Mouse (Mus musculus): ENCODE results near the gene Sema6d. TPM values are rescaled to one million over a fixed set of nuclear protein-coding genes. Genes with fewer than 3 reads are reported as not detected.

Sema6d gene
- polyA plus RNA-seq, 1 experiment from 2014 or later = 41.3 TPM

GRCm38 (mm10) chr2:124293601-124294000 lies 203.8 kb downstream of the Sema6d start:
- 88% methylated on average over 2 of the region's 2 CpGs for WGBS
- H3K4me1 ChIP-seq (ENCODE audit: control insufficient read depth, insufficient read depth, low read depth, low read length) = no peaks in the 10 kb centered on the region
- no peak overlapping the region for H3K4me3 ChIP-seq (ENCODE audit: low read length)
- no peaks in the 10 kb centered on the region for H3K9me3 ChIP-seq (ENCODE audit: control insufficient read depth, low read length)
- ATAC-seq = no peak
- H3K27ac ChIP-seq (ENCODE audit: low read depth, low read length) = no peak overlapping the region
- H3K4me2 ChIP-seq (ENCODE audit: low read length) = no peak overlapping the region
- no peaks in the 10 kb centered on the region for H3K27me3 ChIP-seq (replicated peaks; ENCODE audit: control insufficient read depth, insufficient read depth, low read length)
- no peak overlapping the region for H3K9ac ChIP-seq (ENCODE audit: low read depth, low read length)
- no peaks in the 10 kb centered on the region for H3K36me3 ChIP-seq (ENCODE audit: control insufficient read depth, insufficient read depth, low read length)

- Histone ChIP-seq H3K9me3 (ENCODE audit: control insufficient read depth, low read length) (no peaks in the 10 kb centered on the region), H3K9ac (ENCODE audit: low read depth, low read length) (no peak overlapping the region), H3K4me1 (ENCODE audit: control insufficient read depth, insufficient read depth, low read depth, low read length) (no peaks in the 10 kb centered on the region), H3K27ac (ENCODE audit: low read depth, low read length) (no peak overlapping the region), H3K36me3 (ENCODE audit: control insufficient read depth, insufficient read depth, low read length) (no peaks in the 10 kb centered on the region), H3K4me2 (ENCODE audit: low read length) (no peak overlapping the region), H3K27me3 (replicated peaks; ENCODE audit: control insufficient read depth, insufficient read depth, low read length) (no peaks in the 10 kb centered on the region), H3K4me3 (ENCODE audit: low read length) (no peak overlapping the region)
- ATAC-seq = no peak
- WGBS = 41% methylated on average over 5 of the region's 5 CpGs
Observed at GRCm38 (mm10) chr2:124298351-124298750, 208.6 kb downstream of the Sema6d start.

GRCm38 (mm10) chr2:124298872-124299271 lies 209.1 kb downstream of the Sema6d start:
- 39% methylated on average over 1 of the region's 1 CpGs for WGBS
- H3K4me3 ChIP-seq (ENCODE audit: low read length) = no peak overlapping the region
- no peaks in the 10 kb centered on the region for H3K9me3 ChIP-seq (ENCODE audit: control insufficient read depth, low read length)
- no peak overlapping the region for H3K4me2 ChIP-seq (ENCODE audit: low read length)
- H3K36me3 ChIP-seq (ENCODE audit: control insufficient read depth, insufficient read depth, low read length) = no peaks in the 10 kb centered on the region
- H3K27me3 ChIP-seq (replicated peaks; ENCODE audit: control insufficient read depth, insufficient read depth, low read length) = no peaks in the 10 kb centered on the region
- H3K9ac ChIP-seq (ENCODE audit: low read depth, low read length) = no peak overlapping the region
- H3K4me1 ChIP-seq (ENCODE audit: control insufficient read depth, insufficient read depth, low read depth, low read length) = no peaks in the 10 kb centered on the region
- H3K27ac ChIP-seq (ENCODE audit: low read depth, low read length) = no peak overlapping the region
- ATAC-seq = no peak

GRCm38 (mm10) chr2:124308605-124309004 lies 218.8 kb downstream of the Sema6d start:
- no peaks in the 10 kb centered on the region for H3K36me3 ChIP-seq (ENCODE audit: control insufficient read depth, insufficient read depth, low read length)
- H3K9ac ChIP-seq (ENCODE audit: low read depth, low read length) = no peak overlapping the region
- H3K4me2 ChIP-seq (ENCODE audit: low read length) = no peak overlapping the region
- no peak overlapping the region for H3K4me3 ChIP-seq (ENCODE audit: low read length)
- H3K4me1 ChIP-seq (ENCODE audit: control insufficient read depth, insufficient read depth, low read depth, low read length) = no peaks in the 10 kb centered on the region
- no peaks in the 10 kb centered on the region for H3K27me3 ChIP-seq (replicated peaks; ENCODE audit: control insufficient read depth, insufficient read depth, low read length)
- WGBS = 60% methylated on average over 2 of the region's 2 CpGs
- ATAC-seq = no peak
- H3K9me3 ChIP-seq (ENCODE audit: control insufficient read depth, low read length) = no peaks in the 10 kb centered on the region
- H3K27ac ChIP-seq (ENCODE audit: low read depth, low read length) = no peak overlapping the region

GRCm38 (mm10) chr2:124309361-124310128 lies 219.8 kb downstream of the Sema6d start:
- no peaks in the 10 kb centered on the region for H3K27me3 ChIP-seq (replicated peaks; ENCODE audit: control insufficient read depth, insufficient read depth, low read length)
- ATAC-seq = peak; percentile 37; the same call in 1 of the 2 replicates
- no peak overlapping the region for H3K27ac ChIP-seq (ENCODE audit: low read depth, low read length)
- H3K4me1 ChIP-seq (ENCODE audit: control insufficient read depth, insufficient read depth, low read depth, low read length) = no peaks in the 10 kb centered on the region
- 92% methylated on average over 6 of the region's 6 CpGs for WGBS
- no peak overlapping the region for H3K4me3 ChIP-seq (ENCODE audit: low read length)
- no peaks in the 10 kb centered on the region for H3K9me3 ChIP-seq (ENCODE audit: control insufficient read depth, low read length)
- H3K4me2 ChIP-seq (ENCODE audit: low read length) = no peak overlapping the region
- no peak overlapping the region for H3K9ac ChIP-seq (ENCODE audit: low read depth, low read length)
- H3K36me3 ChIP-seq (ENCODE audit: control insufficient read depth, insufficient read depth, low read length) = no peaks in the 10 kb centered on the region

GRCm38 (mm10) chr2:124322528-124323215 lies 232.9 kb downstream of the Sema6d start:
- no peak overlapping the region for H3K4me3 ChIP-seq (ENCODE audit: low read length)

GRCm38 (mm10) chr2:124324107-124324724 lies 234.4 kb downstream of the Sema6d start:
- 89% methylated on average over 6 of the region's 6 CpGs for WGBS
- no peak for ATAC-seq
- no peaks in the 10 kb centered on the region for H3K27me3 ChIP-seq (replicated peaks; ENCODE audit: control insufficient read depth, insufficient read depth, low read length)

More at GRCm38 (mm10) chr2:124322528-124323215, 232.9 kb downstream of the Sema6d start:
- H3K27ac ChIP-seq (ENCODE audit: low read depth, low read length) = no peak overlapping the region
- no peaks in the 10 kb centered on the region for H3K36me3 ChIP-seq (ENCODE audit: control insufficient read depth, insufficient read depth, low read length)
- no peaks in the 10 kb centered on the region for H3K27me3 ChIP-seq (replicated peaks; ENCODE audit: control insufficient read depth, insufficient read depth, low read length)
- 86% methylated on average over 5 of the region's 5 CpGs for WGBS
- H3K9ac ChIP-seq (ENCODE audit: low read depth, low read length) = no peak overlapping the region
- H3K9me3 ChIP-seq (ENCODE audit: control insufficient read depth, low read length) = no peaks in the 10 kb centered on the region
- H3K4me2 ChIP-seq (ENCODE audit: low read length) = no peak overlapping the region
- ATAC-seq = no peak
- H3K4me1 ChIP-seq (ENCODE audit: control insufficient read depth, insufficient read depth, low read depth, low read length) = no peaks in the 10 kb centered on the region

GRCm38 (mm10) chr2:124329473-124330130 lies 239.8 kb downstream of the Sema6d start:
- no peak for ATAC-seq
- H3K4me2 ChIP-seq (ENCODE audit: low read length) = no peak overlapping the region
- H3K36me3 ChIP-seq (ENCODE audit: control insufficient read depth, insufficient read depth, low read length) = no peaks in the 10 kb centered on the region
- no peaks in the 10 kb centered on the region for H3K4me1 ChIP-seq (ENCODE audit: control insufficient read depth, insufficient read depth, low read depth, low read length)
- no peak overlapping the region for H3K9ac ChIP-seq (ENCODE audit: low read depth, low read length)
- no peaks in the 10 kb centered on the region for H3K27me3 ChIP-seq (replicated peaks; ENCODE audit: control insufficient read depth, insufficient read depth, low read length)
- no peak overlapping the region for H3K27ac ChIP-seq (ENCODE audit: low read depth, low read length)
- H3K4me3 ChIP-seq (ENCODE audit: low read length) = no peak overlapping the region
- WGBS = 46% methylated on average over 1 of the region's 1 CpGs
- no peaks in the 10 kb centered on the region for H3K9me3 ChIP-seq (ENCODE audit: control insufficient read depth, low read length)

More at GRCm38 (mm10) chr2:124324107-124324724, 234.4 kb downstream of the Sema6d start:
- no peaks in the 10 kb centered on the region for H3K4me1 ChIP-seq (ENCODE audit: control insufficient read depth, insufficient read depth, low read depth, low read length)
- no peaks in the 10 kb centered on the region for H3K36me3 ChIP-seq (ENCODE audit: control insufficient read depth, insufficient read depth, low read length)
- H3K4me2 ChIP-seq (ENCODE audit: low read length) = no peak overlapping the region
- H3K9ac ChIP-seq (ENCODE audit: low read depth, low read length) = no peak overlapping the region
- no peaks in the 10 kb centered on the region for H3K9me3 ChIP-seq (ENCODE audit: control insufficient read depth, low read length)
- H3K27ac ChIP-seq (ENCODE audit: low read depth, low read length) = no peak overlapping the region
- no peak overlapping the region for H3K4me3 ChIP-seq (ENCODE audit: low read length)

GRCm38 (mm10) chr2:124332890-124333289 lies 243.1 kb downstream of the Sema6d start:
- H3K4me3 ChIP-seq (ENCODE audit: low read length) = no peak overlapping the region
- no peaks in the 10 kb centered on the region for H3K9me3 ChIP-seq (ENCODE audit: control insufficient read depth, low read length)
- H3K4me2 ChIP-seq (ENCODE audit: low read length) = no peak overlapping the region
- no peak overlapping the region for H3K27ac ChIP-seq (ENCODE audit: low read depth, low read length)
- no peak overlapping the region for H3K9ac ChIP-seq (ENCODE audit: low read depth, low read length)
- no peaks in the 10 kb centered on the region for H3K4me1 ChIP-seq (ENCODE audit: control insufficient read depth, insufficient read depth, low read depth, low read length)
- no peaks in the 10 kb centered on the region for H3K27me3 ChIP-seq (replicated peaks; ENCODE audit: control insufficient read depth, insufficient read depth, low read length)
- no peak for ATAC-seq
- 82% methylated on average over 5 of the region's 5 CpGs for WGBS
- H3K36me3 ChIP-seq (ENCODE audit: control insufficient read depth, insufficient read depth, low read length) = no peaks in the 10 kb centered on the region

Data from hindbrain, embryonic 16.5 days (tissue).